In the genomic region with DNA sequence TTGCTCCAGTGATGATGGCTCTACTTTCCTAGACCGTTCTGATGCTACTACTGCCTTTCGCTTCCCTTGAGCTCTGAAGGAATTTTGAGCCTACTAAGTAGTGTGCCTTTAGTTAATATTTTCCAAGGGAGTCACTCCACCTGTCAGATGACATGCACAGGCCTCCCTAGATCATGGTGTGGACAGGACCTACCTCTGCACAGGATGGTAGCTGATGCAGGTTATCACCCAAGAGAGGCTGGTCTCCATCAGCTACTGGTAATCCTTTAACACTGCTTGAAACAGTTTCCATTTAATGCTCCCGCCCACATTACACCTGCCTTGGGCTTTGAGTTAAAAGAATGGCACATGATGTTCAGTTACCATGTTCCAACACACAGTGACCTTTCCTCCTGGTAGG, we compare ENCODE assay signal across 20 mouse cellular contexts.
DNase-seq lines count a peak whose midpoint lies in the region; ATAC-seq and TF ChIP-seq lines count a peak whose summit lies in the region.
"Had no signal": no experiment of that assay in that cellular context is flagged by ENCODE, and none has a peak within 500 bp of the region (broad histone marks: within the 10 kb centered on the region; RNA-seq: fewer than 3 reads in every experiment).

No protein-coding gene starts in this region.

- WGBS in intestine, embryonic 15.5 days, result 73% methylated on average over 3 of the region's 3 CpGs
- 76% methylated on average over 3 of the region's 3 CpGs for WGBS in intestine, postnatal 0 days
- 97% methylated on average over 3 of the region's 3 CpGs for WGBS in midbrain, embryonic 11.5 days
- WGBS in midbrain, embryonic 16.5 days, result 96% methylated on average over 3 of the region's 3 CpGs
- 84% methylated on average over 3 of the region's 3 CpGs for WGBS in intestine, embryonic 16.5 days
- WGBS in limb, embryonic 10.5 days, result 93% methylated on average over 3 of the region's 3 CpGs

- peak; percentile 62; the same call in 1 of the 2 replicates for ATAC-seq in intestine, embryonic 15.5 days
- no peak for ATAC-seq in intestine, postnatal 0 days
- no peak for ATAC-seq in midbrain, embryonic 11.5 days (ENCODE audit: low FRiP score)
- ATAC-seq in midbrain, embryonic 16.5 days, result no peak
- ATAC-seq in intestine, embryonic 16.5 days, result peak; percentile 52
- ATAC-seq in frontal cortex, adult (ENCODE audit: low TSS enrichment), result no peak
- ATAC-seq: forebrain, embryonic 13.5 days; forebrain, embryonic 15.5 days had no signal

- no peak for TF ChIP-seq CTCF in intestine, postnatal 0 days (IDR thresholded peaks at IDR 0.05; ENCODE audit: low read depth)

- peak; percentile 61 for DNase-seq in midbrain, embryonic 11.5 days (ENCODE audit: low spot score, missing footprints)
- peak; percentile 19 for DNase-seq in limb, embryonic 10.5 days (ENCODE audit: low spot score)
- DNase-seq in right cerebral cortex, adult 18-20 months, result no peak
- DNase-seq: adrenal gland, adult 8-10 months; adrenal gland, postnatal 14 days; adrenal gland, postnatal 36 days; cerebellum, adult 11-12 months; cerebellum, adult 2 months; cerebellum, adult 9-10 months; cerebellum, postnatal 10 days; cerebellum, postnatal 25 days had no signal

- H3K27ac ChIP-seq in intestine, embryonic 15.5 days, result no peak overlapping the region
- H3K27ac ChIP-seq in intestine, postnatal 0 days (ENCODE audit: low read depth, low read length), result no peak overlapping the region
- no peak overlapping the region for H3K27ac ChIP-seq in midbrain, embryonic 11.5 days (ENCODE audit: low read depth, low read length)
- no peak overlapping the region for H3K27ac ChIP-seq in midbrain, embryonic 16.5 days (ENCODE audit: low read length)
- H3K27ac ChIP-seq in intestine, embryonic 16.5 days (ENCODE audit: low read length), result no peak overlapping the region
- H3K27ac ChIP-seq in limb, embryonic 10.5 days, result no peak overlapping the region
- H3K27ac ChIP-seq: embryonic facial prominence, embryonic 10.5 days; embryonic facial prominence, embryonic 12.5 days; forebrain, embryonic 13.5 days; forebrain, embryonic 15.5 days had no signal

- no peak overlapping the region for H3K9ac ChIP-seq in intestine, embryonic 15.5 days
- H3K9ac ChIP-seq in intestine, postnatal 0 days (ENCODE audit: low read depth, low read length), result no peak overlapping the region
- H3K9ac ChIP-seq in midbrain, embryonic 11.5 days (ENCODE audit: low read length), result no peak overlapping the region
- H3K9ac ChIP-seq in midbrain, embryonic 16.5 days (ENCODE audit: low read depth, low read length), result no peak overlapping the region
- no peak overlapping the region for H3K9ac ChIP-seq in intestine, embryonic 16.5 days (ENCODE audit: low read depth, low read length)
- H3K9ac ChIP-seq: embryonic facial prominence, embryonic 12.5 days; forebrain, embryonic 13.5 days; forebrain, embryonic 15.5 days had no signal

- no peaks in the 10 kb centered on the region for H3K27me3 ChIP-seq in intestine, embryonic 15.5 days (replicated peaks)
- H3K27me3 ChIP-seq in intestine, postnatal 0 days (replicated peaks; ENCODE audit: control insufficient read depth, insufficient read depth, low read length), result no peaks in the 10 kb centered on the region
- no peaks in the 10 kb centered on the region for H3K27me3 ChIP-seq in midbrain, embryonic 11.5 days (ENCODE audit: control insufficient read depth, insufficient read depth, low read length)
- H3K27me3 ChIP-seq in midbrain, embryonic 16.5 days (ENCODE audit: control insufficient read depth, insufficient read depth, low read depth, low read length), result no peaks in the 10 kb centered on the region
- H3K27me3 ChIP-seq in intestine, embryonic 16.5 days (replicated peaks; ENCODE audit: control insufficient read depth, insufficient read depth, low read length), result no peaks in the 10 kb centered on the region
- no peaks in the 10 kb centered on the region for H3K27me3 ChIP-seq in limb, embryonic 10.5 days (ENCODE audit: low read depth, poor library complexity, severe bottlenecking)
- H3K27me3 ChIP-seq: embryonic facial prominence, embryonic 12.5 days; forebrain, embryonic 13.5 days; forebrain, embryonic 15.5 days had no signal

- no peaks in the 10 kb centered on the region for H3K36me3 ChIP-seq in intestine, embryonic 15.5 days
- H3K36me3 ChIP-seq in intestine, postnatal 0 days (ENCODE audit: control insufficient read depth, insufficient read depth), result peaks cover 3% of the 10 kb centered on the region; the same call in 1 of the 2 replicates
- no peaks in the 10 kb centered on the region for H3K36me3 ChIP-seq in midbrain, embryonic 11.5 days (ENCODE audit: control insufficient read depth, insufficient read depth, low read length)
- H3K36me3 ChIP-seq in midbrain, embryonic 16.5 days (ENCODE audit: control insufficient read depth, insufficient read depth, low read length), result no peaks in the 10 kb centered on the region
- no peaks in the 10 kb centered on the region for H3K36me3 ChIP-seq in intestine, embryonic 16.5 days (ENCODE audit: control insufficient read depth, insufficient read depth, low read length)
- no peaks in the 10 kb centered on the region for H3K36me3 ChIP-seq in limb, embryonic 10.5 days
- H3K36me3 ChIP-seq: embryonic facial prominence, embryonic 10.5 days; embryonic facial prominence, embryonic 12.5 days; forebrain, embryonic 15.5 days had no signal

- H3K4me2 ChIP-seq in intestine, embryonic 15.5 days (replicated peaks), result no peak overlapping the region
- no peak overlapping the region for H3K4me2 ChIP-seq in intestine, postnatal 0 days (replicated peaks; ENCODE audit: low read depth)
- H3K4me2 ChIP-seq in midbrain, embryonic 11.5 days, result no peak overlapping the region
- no peak overlapping the region for H3K4me2 ChIP-seq in midbrain, embryonic 16.5 days (ENCODE audit: low read length)
- no peak overlapping the region for H3K4me2 ChIP-seq in intestine, embryonic 16.5 days (ENCODE audit: low read depth, low read length)
- H3K4me2 ChIP-seq: embryonic facial prominence, embryonic 12.5 days; forebrain, embryonic 13.5 days; forebrain, embryonic 15.5 days had no signal

- no peak overlapping the region for H3K4me3 ChIP-seq in intestine, embryonic 15.5 days (replicated peaks)
- no peak overlapping the region for H3K4me3 ChIP-seq in intestine, postnatal 0 days (ENCODE audit: low read depth, low read length)
- H3K4me3 ChIP-seq in midbrain, embryonic 11.5 days (ENCODE audit: low read depth, low read length), result no peak overlapping the region
- no peak overlapping the region for H3K4me3 ChIP-seq in midbrain, embryonic 16.5 days (ENCODE audit: low read depth, low read length)
- no peak overlapping the region for H3K4me3 ChIP-seq in intestine, embryonic 16.5 days (ENCODE audit: low read length)
- no peak overlapping the region for H3K4me3 ChIP-seq in limb, embryonic 10.5 days
- H3K4me3 ChIP-seq: embryonic facial prominence, embryonic 10.5 days; embryonic facial prominence, embryonic 12.5 days; forebrain, embryonic 13.5 days; forebrain, embryonic 15.5 days had no signal

- H3K4me1 ChIP-seq in intestine, embryonic 15.5 days (replicated peaks), result no peaks in the 10 kb centered on the region
- H3K4me1 ChIP-seq in intestine, postnatal 0 days (replicated peaks; ENCODE audit: control insufficient read depth, insufficient read depth, low read length), result no peaks in the 10 kb centered on the region
- H3K4me1 ChIP-seq in midbrain, embryonic 11.5 days (ENCODE audit: control insufficient read depth, insufficient read depth, low read length), result no peaks in the 10 kb centered on the region
- no peaks in the 10 kb centered on the region for H3K4me1 ChIP-seq in midbrain, embryonic 16.5 days (ENCODE audit: control insufficient read depth, insufficient read depth, low read length)
- peaks cover 11% of the 10 kb centered on the region for H3K4me1 ChIP-seq in intestine, embryonic 16.5 days (ENCODE audit: control insufficient read depth, insufficient read depth, low read length)
- peaks cover 8% of the 10 kb centered on the region; the same call in 1 of the 2 replicates for H3K4me1 ChIP-seq in limb, embryonic 10.5 days
- H3K4me1 ChIP-seq: embryonic facial prominence, embryonic 12.5 days; forebrain, embryonic 13.5 days; forebrain, embryonic 15.5 days had no signal

- no peaks in the 10 kb centered on the region for H3K9me3 ChIP-seq in intestine, embryonic 15.5 days
- no peaks in the 10 kb centered on the region for H3K9me3 ChIP-seq in intestine, postnatal 0 days (ENCODE audit: control insufficient read depth)
- no peaks in the 10 kb centered on the region for H3K9me3 ChIP-seq in midbrain, embryonic 11.5 days (ENCODE audit: control insufficient read depth, low read length)
- H3K9me3 ChIP-seq in midbrain, embryonic 16.5 days (replicated peaks; ENCODE audit: control insufficient read depth, low read length, poor library complexity, severe bottlenecking), result no peaks in the 10 kb centered on the region
- H3K9me3 ChIP-seq in intestine, embryonic 16.5 days (ENCODE audit: control insufficient read depth, low read length), result no peaks in the 10 kb centered on the region
- no peaks in the 10 kb centered on the region for H3K9me3 ChIP-seq in limb, embryonic 10.5 days (replicated peaks)
- H3K9me3 ChIP-seq: embryonic facial prominence, embryonic 10.5 days; embryonic facial prominence, embryonic 12.5 days; forebrain, embryonic 13.5 days; forebrain, embryonic 15.5 days had no signal

Comparison
In these comparisons a context has a peak if more than half of its experiments do, and no peak if none do; other contexts are left out.
1. ATAC-seq: peak in intestine, embryonic 15.5 days (single experiment) and intestine, embryonic 16.5 days (single experiment); none in intestine, postnatal 0 days (single experiment), midbrain, embryonic 11.5 days (single experiment), midbrain, embryonic 16.5 days (single experiment) and frontal cortex, adult (single experiment).